Mouse (Mus musculus) E14TG2a.4 (cell line): ENCODE measurements around the gene Ccdc33.

Experiments
- CTCF ChIP-seq: conservative IDR thresholded peaks from 2 replicates; pipeline ENCODE4 v1.5.1; 2014; ENCODE audit warnings: low read length
- NANOG ChIP-seq: IDR thresholded peaks from 2 replicates; pipeline ENCODE4 v1.6.1; 2014; ENCODE audit warnings: borderline replicate concordance, low read length, mixed read lengths

GRCm38 (mm10) chr9:58118671-58119070, at the start of gene Ccdc33:
- no peak for TF ChIP-seq CTCF
- TF ChIP-seq NANOG, result no peak
